Mouse (Mus musculus) adrenal gland, adult 8-10 months (tissue): ENCODE results near the gene Krtap1-5. TPM values are rescaled to one million over a fixed set of nuclear protein-coding genes. Genes with fewer than 3 reads are reported as not detected.

Source experiments
- DNase-seq: peaks from one replicate; pipeline ENCODE4 v3.0.0; 2022
- total RNA-seq, 4 experiments: library from RNA; stranded (reverse); gene quantifications; 2 replicates each; pipeline ENCODE4 v1.2.4; 2022

Gene Krtap1-5
- total RNA-seq, 4 experiments from 2014 or later, result not detected

DNA sequence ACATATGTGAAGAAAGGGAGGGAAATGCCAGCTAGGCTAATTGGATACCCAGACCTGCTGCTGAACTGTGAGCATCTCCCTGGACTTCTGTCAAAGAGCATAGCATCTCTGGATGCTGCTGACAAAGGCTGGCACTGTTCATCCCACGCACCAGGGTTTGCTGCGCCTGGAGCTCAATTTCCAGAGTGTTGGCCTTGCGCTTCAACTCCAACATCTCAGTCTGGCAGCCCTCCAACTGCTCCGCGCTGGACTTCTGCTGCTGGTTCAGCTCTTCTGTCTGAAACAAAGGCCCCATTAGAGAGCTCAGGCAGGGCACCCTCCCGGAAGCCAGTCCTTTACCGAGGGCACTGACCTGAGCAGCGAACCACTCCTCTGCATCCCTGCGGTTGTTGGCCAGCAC lies 41.1 kb downstream of the Krtap1-5 start:
- DNase-seq, result peak; percentile 2

Other genes starting within 250 kb of the Krtap1-5 start
- gene Krt26, start 243.1 kb downstream of the Krtap1-5 start, total RNA-seq, result not detected
- not detected for gene Krt27, start 229.9 kb downstream of the Krtap1-5 start, total RNA-seq
- not detected for gene Krt28, start 206.1 kb downstream of the Krtap1-5 start, total RNA-seq
- 1 to 10 TPM; 4.5 to 9.5 (median 8.0) TPM for gene Krt10, start 191.7 kb downstream of the Krtap1-5 start, total RNA-seq
- gene Krt12, start 158.8 kb downstream of the Krtap1-5 start, total RNA-seq, result not detected
- under 1 TPM in 1 of 4 experiments, not detected in 3; 0.13 TPM for gene Krt20, start 142.9 kb downstream of the Krtap1-5 start, total RNA-seq
- under 1 TPM in 1 of 4 experiments, not detected in 3; 0.20 TPM for gene Krt23, start 87.9 kb downstream of the Krtap1-5 start, total RNA-seq
- not detected for gene Krt39, start 59.7 kb downstream of the Krtap1-5 start, total RNA-seq
- gene Krt40, start 37.9 kb downstream of the Krtap1-5 start, total RNA-seq, result not detected
- gene Krtap3-3, start 30.2 kb downstream of the Krtap1-5 start, total RNA-seq, result not detected
- gene Krtap3-2, start 24.2 kb downstream of the Krtap1-5 start, total RNA-seq, result not detected
- gene Gm11939, start 21.6 kb downstream of the Krtap1-5 start, total RNA-seq, result not detected
- not detected for gene Krtap3-1, start 14.4 kb downstream of the Krtap1-5 start, total RNA-seq
- not detected for gene Krtap1-4, start 2.6 kb upstream of the Krtap1-5 start, total RNA-seq
- gene Krtap1-3, start 10.3 kb upstream of the Krtap1-5 start, total RNA-seq, result not detected
- gene Krtap9-3, start 17.1 kb upstream of the Krtap1-5 start, total RNA-seq, result not detected
- gene Gm11938, start 22.3 kb upstream of the Krtap1-5 start, total RNA-seq, result not detected
- gene Gm11937, start 29.2 kb upstream of the Krtap1-5 start, total RNA-seq, result not detected
- gene Krtap2-4, start 33.8 kb upstream of the Krtap1-5 start, total RNA-seq, result not detected
- not detected for gene Gm11562, start 39.4 kb upstream of the Krtap1-5 start, total RNA-seq
- gene Krtap4-1, start 47.2 kb upstream of the Krtap1-5 start, total RNA-seq, result not detected
- gene Krtap4-2, start 54.1 kb upstream of the Krtap1-5 start, total RNA-seq, result not detected
- not detected for gene Krtap4-7, start 63.1 kb upstream of the Krtap1-5 start, total RNA-seq
- gene Gm11555, start 69.2 kb upstream of the Krtap1-5 start, total RNA-seq, result not detected
- not detected for gene Gm11563, start 77.9 kb upstream of the Krtap1-5 start, total RNA-seq
- gene Krtap4-6, start 84.9 kb upstream of the Krtap1-5 start, total RNA-seq, result not detected
- gene Gm14190, start 109.7 kb upstream of the Krtap1-5 start, total RNA-seq, result not detected
- gene Gm14180, start 153.3 kb upstream of the Krtap1-5 start, total RNA-seq, result not detected
- not detected for gene Gm11595, start 191.9 kb upstream of the Krtap1-5 start, total RNA-seq
- not detected for gene Krtap4-8, start 199.7 kb upstream of the Krtap1-5 start, total RNA-seq
- not detected for gene Krtap4-9, start 204.2 kb upstream of the Krtap1-5 start, total RNA-seq
- not detected for gene Gm11596, start 212.5 kb upstream of the Krtap1-5 start, total RNA-seq
- gene Gm11569, start 217.9 kb upstream of the Krtap1-5 start, total RNA-seq, result not detected
- gene Gm11554, start 223.4 kb upstream of the Krtap1-5 start, total RNA-seq, result not detected
- gene Krtap4-13, start 228.9 kb upstream of the Krtap1-5 start, total RNA-seq, result not detected
- gene Gm11564, start 234.7 kb upstream of the Krtap1-5 start, total RNA-seq, result not detected